Mouse (Mus musculus): Measurements from ENCODE around the gene Sult5a1. TPM values are rescaled to one million over a fixed set of nuclear protein-coding genes. Genes with fewer than 3 reads are reported as not detected.
A peak's percentile ranks its signal among the peaks of the same experiment; 100 is the strongest.
"Not testable (repeated sequence)": the region's sequence is repeated elsewhere in the genome, so short reads cannot be mapped to it uniquely, and the experiment has no call there.

Sult5a1 gene
- polyA plus RNA-seq, 1 experiment, result 0.10 TPM

DNA sequence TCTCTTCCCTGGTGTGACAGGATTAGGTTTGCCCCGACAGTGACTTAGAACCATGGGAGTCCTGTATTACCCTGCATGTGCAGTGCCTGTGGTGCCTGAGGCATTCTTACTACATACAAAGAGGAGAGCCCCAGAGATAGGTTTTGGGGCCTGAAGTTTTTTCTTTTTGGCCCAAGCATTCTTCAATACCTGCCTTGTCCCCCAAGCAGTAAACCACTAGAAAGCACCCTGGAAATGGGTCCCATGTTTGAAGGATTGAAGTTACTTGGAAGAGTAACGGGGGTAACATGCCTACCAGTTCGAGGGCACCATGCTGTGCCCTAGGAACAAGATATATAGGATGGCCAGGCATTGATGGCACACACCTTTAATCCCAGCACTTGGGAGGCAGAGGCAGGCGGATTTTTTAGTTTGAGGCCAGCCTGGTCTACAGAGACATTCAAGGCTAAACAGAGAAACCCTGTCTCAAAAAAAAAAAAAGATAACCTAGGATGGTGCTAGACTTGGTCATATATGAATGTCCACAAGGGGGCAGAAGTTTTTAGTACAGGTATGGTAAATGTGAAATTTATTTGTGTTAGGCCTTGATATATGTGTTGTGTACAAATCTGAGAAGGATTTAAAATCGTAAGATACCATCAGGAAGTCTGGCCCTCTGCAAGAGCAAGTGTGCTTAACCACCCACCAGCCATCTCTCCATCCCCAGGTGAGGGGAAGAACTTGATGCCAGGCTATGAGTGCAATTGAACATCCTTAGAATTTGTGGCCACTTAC, 52.4 kb downstream of the Sult5a1 start:
- no peak overlapping the region for H3K27ac ChIP-seq (ENCODE audit: insufficient read depth, low read length)

DNA sequence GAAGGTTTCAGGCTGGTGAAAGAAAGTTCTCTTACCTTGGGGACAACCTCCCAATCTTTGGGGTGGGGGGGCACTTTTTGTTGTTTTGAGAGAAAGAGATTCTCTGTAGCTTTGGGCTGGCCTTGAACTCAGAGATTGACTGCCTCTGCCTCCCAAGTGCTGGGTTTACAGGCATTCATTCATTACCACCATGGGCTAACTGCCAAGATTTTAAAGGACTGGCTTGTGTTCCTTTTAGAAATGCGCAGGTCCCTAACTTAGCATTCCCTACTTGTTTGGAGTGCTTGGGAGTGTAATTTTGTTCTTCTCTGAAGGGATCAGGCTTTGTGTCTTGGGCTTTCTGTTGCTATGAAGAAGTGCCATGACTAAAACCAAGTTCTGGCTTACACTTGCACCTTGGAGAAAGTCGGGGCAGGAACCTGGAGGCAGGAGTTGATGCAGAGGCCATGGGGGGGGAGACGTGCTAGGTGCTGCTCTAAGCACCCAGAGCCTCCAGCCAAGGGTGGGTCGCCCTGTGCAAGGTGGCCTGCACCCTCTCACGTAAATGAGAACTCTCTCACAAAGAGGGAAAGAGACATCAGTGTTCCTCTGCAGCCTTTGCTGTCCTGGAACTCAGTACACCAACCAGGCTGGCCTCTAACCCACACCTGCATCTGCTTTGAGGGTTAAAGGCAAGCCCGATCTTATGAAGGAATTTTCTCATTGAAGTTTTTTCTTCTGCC, 53.9 kb downstream of the Sult5a1 start:
- Histone ChIP-seq H3K4me3 (ENCODE audit: insufficient read depth, low read length) (peak overlapping the region; percentile 71), H3K27ac (ENCODE audit: insufficient read depth, low read length) (no peak overlapping the region), H3K4me1 (ENCODE audit: control insufficient read depth, insufficient read depth, low read length) (peaks cover 3% of the 10 kb centered on the region; the same call in 1 of the 2 replicates)
- no peak for TF ChIP-seq POLR2A (IDR thresholded peaks at IDR 0.05; ENCODE audit: extremely low read depth, insufficient read depth, low read length)
- TF ChIP-seq CTCF (IDR thresholded peaks at IDR 0.05; ENCODE audit: extremely low read depth, insufficient read depth, low read length), result no peak

More for the DNA sequence above, 52.4 kb downstream of the Sult5a1 start:
- H3K4me3 ChIP-seq (ENCODE audit: insufficient read depth, low read length), result no peak overlapping the region
- H3K4me1 ChIP-seq (ENCODE audit: control insufficient read depth, insufficient read depth, low read length), result peaks cover 3% of the 10 kb centered on the region; the same call in 1 of the 2 replicates
- no peak for TF ChIP-seq POLR2A (IDR thresholded peaks at IDR 0.05; ENCODE audit: extremely low read depth, insufficient read depth, low read length)
- TF ChIP-seq CTCF (IDR thresholded peaks at IDR 0.05; ENCODE audit: extremely low read depth, insufficient read depth, low read length), result no peak

DNA sequence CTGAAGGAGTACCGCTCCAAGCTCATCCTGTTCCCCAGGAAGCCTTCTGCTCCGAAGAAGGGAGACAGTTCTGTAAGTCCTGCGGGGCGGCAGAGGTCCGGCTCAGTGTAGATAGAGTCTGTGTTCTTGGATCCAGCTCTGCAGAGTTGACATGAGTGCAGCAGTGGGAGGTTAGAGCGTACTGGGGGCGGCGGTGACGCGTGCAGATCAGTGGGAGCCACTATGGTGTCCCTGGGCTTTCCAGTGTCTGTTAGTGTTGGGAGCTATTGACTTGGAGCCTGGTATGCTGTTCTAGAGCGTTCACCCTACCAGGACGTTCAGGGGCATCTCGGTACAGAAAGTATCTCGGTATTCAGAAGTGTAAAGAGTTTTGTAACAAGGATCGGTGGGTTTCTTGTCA, 54.8 kb downstream of the Sult5a1 start:
- Histone ChIP-seq H3K4me3 (ENCODE audit: insufficient read depth, low read length) (peak overlapping the region; percentile 71), H3K27ac (ENCODE audit: insufficient read depth, low read length) (no peak overlapping the region), H3K4me1 (ENCODE audit: control insufficient read depth, insufficient read depth, low read length) (peaks cover 3% of the 10 kb centered on the region; the same call in 1 of the 2 replicates)
- TF ChIP-seq POLR2A (IDR thresholded peaks at IDR 0.05; ENCODE audit: extremely low read depth, insufficient read depth, low read length) (no peak), CTCF (IDR thresholded peaks at IDR 0.05; ENCODE audit: extremely low read depth, insufficient read depth, low read length) (no peak)

DNA sequence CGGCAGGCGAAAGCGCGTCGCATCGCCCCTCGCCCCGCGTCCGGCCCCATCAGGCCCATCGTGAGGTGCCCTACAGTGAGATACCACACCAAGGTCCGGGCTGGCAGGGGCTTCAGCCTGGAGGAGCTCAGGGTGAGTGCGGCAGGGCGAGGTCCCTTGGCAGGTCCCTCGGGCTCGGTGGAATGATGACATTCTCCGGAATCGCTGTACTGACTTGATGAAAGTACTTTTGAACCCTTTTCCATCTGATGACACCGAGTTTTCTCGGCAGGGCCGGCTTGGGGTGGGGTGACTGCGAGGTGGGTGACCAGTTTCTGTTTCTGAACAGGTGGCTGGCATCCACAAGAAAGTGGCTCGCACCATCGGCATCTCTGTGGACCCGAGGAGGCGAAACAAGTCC, 55.3 kb downstream of the Sult5a1 start:
- Histone ChIP-seq H3K27ac (ENCODE audit: insufficient read depth, low read length) (peak overlapping the region; percentile 54; the same call in 1 of the 2 replicates), H3K4me3 (ENCODE audit: insufficient read depth, low read length) (peak overlapping the region; percentile 71)
- not testable (repeated sequence) for H3K4me1 ChIP-seq (ENCODE audit: control insufficient read depth, insufficient read depth, low read length)

DNA sequence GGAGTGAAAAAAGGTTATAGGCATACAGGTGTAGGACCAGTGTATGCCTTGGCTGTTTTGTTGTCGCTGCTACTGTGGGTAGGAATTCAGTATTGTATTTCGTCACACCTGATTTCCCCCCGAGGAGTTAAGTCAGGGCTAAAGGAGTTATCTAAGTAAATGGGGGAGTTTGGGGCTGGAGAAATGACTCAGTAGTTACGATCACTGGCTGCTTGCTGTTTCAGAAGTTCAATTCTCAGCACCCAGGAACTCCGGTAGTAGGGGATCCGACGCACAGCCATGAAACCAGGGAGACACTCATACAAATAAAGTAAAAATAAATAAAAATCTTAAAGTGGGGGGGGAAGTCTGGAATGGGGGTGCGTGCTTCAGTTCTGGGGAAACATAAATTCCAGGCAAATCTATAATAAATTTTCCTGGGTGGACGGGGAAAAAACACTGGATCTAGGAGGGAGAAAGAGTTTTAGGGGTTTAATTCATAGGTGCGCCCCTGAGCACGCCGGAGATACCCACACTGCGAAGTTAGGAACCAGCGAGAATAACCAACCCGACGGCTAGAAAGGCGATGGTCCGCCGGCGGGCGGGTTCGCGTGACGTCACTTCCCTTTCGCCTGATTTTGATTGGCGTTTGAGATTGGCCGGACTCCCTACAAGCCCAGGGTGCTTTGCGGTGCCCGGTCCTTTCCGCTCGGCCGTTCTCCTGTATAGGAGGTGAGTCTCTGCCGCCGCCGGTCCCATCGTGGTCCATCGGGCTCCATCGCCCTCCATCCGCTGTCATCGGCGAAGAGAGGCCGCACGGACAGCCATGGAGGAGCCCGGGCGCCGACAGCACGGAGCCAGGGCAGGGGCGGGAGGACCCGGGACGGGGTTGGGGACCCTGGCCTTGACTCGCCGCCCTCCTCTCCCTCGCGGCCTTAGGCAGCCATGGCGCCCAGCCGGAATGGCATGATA, 56.1 kb downstream of the Sult5a1 start, which contains the start of gene Rpl13:
Gene Rpl13, plus strand, starts transcription at position 616 of the 951 bp plus-strand sequence.
- TF ChIP-seq CTCF (IDR thresholded peaks at IDR 0.05; ENCODE audit: extremely low read depth, insufficient read depth, low read length) (no peak), POLR2A (IDR thresholded peaks at IDR 0.05; ENCODE audit: extremely low read depth, insufficient read depth, low read length) (peak; percentile 96)
- Histone ChIP-seq H3K4me3 (ENCODE audit: insufficient read depth, low read length) (peak within 1 kb of the TSS; percentile 71), H3K27ac (ENCODE audit: insufficient read depth, low read length) (peak within 1 kb of the TSS; percentile 54), H3K4me1 (ENCODE audit: control insufficient read depth, insufficient read depth, low read length) (peaks cover 3% of the 10 kb centered on the region; the same call in 1 of the 2 replicates)

DNA sequence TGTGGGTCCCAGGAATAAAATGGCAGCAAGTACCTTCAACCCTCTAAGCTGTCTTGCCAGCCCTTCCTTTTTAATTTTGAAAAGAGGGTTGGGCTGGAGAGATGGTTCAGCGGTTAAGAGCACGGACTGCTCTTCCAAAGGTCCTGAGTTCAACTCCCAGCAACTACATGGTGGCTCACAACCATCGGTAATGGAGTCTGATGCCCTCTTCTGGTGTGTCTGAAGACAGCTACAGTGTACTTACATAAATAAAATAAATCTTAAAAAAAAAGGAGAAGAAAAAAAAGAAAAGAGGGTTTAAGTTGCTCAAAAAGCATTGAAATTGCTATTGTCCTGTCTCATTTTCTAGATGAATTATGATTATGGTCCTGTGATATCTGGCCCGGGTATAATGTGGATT, 56.9 kb downstream of the Sult5a1 start:
- Histone ChIP-seq H3K27ac (ENCODE audit: insufficient read depth, low read length) (no peak overlapping the region), H3K4me1 (ENCODE audit: control insufficient read depth, insufficient read depth, low read length) (peaks cover 3% of the 10 kb centered on the region; the same call in 1 of the 2 replicates), H3K4me3 (ENCODE audit: insufficient read depth, low read length) (no peak overlapping the region)
- TF ChIP-seq CTCF (IDR thresholded peaks at IDR 0.05; ENCODE audit: extremely low read depth, insufficient read depth, low read length) (no peak), POLR2A (IDR thresholded peaks at IDR 0.05; ENCODE audit: extremely low read depth, insufficient read depth, low read length) (no peak)

DNA sequence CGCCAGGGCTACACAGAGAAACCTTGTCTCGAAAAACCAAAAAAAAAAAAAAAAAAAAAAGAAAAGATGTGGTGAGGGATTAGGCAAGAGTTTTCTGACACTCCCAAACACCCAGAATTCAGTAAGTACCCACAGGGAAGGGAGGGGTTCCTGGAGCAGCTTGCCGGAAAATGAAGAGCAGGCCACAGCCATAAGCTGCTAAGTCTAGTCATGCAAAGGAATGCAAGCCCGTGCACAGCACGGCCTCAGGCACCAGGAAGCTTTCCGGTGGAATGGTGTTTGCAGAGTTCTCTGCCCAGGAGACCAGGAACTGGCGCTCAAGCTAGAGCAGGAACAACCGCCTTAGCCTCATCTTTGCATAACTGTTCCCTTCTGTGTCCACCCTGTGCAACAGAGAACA, 57.8 kb downstream of the Sult5a1 start:
- Histone ChIP-seq H3K27ac (ENCODE audit: insufficient read depth, low read length) (no peak overlapping the region), H3K4me1 (ENCODE audit: control insufficient read depth, insufficient read depth, low read length) (peaks cover 3% of the 10 kb centered on the region; the same call in 1 of the 2 replicates), H3K4me3 (ENCODE audit: insufficient read depth, low read length) (no peak overlapping the region)
- no peak for TF ChIP-seq CTCF (IDR thresholded peaks at IDR 0.05; ENCODE audit: extremely low read depth, insufficient read depth, low read length)

DNA sequence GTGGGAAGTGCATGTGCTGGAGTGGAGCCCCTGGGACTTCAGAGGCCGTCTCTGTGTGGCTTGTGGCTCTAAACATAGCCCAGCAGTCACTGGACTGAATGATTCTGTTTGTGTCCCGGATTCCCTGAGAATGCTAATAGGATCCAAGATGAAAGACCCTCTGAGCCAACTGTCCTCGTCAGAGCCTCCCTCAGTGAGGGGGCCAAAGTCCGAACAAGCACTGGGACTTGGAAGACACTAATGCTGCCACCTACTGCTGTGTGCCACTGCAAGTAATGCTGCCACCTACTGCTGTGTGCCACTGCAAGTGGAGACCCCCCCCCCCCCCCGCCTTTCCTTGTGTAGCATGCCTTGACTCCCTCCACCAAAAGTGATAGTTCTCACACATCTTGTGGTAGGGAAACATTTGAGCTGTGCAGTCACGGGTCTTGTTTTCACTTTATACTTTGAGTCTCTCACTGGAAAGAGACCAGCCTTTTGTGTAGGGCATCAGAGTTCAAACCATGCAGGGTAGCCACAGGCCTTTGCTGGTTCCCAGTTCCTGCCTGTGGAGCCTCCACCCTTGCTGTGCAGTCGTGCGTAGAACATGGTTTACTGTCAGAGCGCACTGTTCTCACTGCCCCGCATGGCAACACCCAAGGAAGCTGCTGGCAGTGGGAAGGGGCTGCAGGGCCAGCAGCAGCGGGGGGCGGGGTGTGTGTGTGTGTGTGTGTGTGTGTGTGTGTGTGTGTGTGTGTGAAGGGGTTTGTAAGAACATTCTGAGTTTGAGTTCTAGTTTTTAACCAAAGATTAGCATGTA, 60.1 kb downstream of the Sult5a1 start:
- no peak overlapping the region for H3K4me3 ChIP-seq (ENCODE audit: insufficient read depth, low read length)
- peak overlapping the region; percentile 28; the same call in 1 of the 2 replicates for H3K27ac ChIP-seq (ENCODE audit: insufficient read depth, low read length)
- H3K4me1 ChIP-seq (ENCODE audit: control insufficient read depth, insufficient read depth, low read length), result no peaks in the 10 kb centered on the region
- TF ChIP-seq POLR2A (IDR thresholded peaks at IDR 0.05; ENCODE audit: extremely low read depth, insufficient read depth, low read length), result 0 out of 2 replicates have a peak, but pooled peaks have one; percentile 13
- TF ChIP-seq CTCF (IDR thresholded peaks at IDR 0.05; ENCODE audit: extremely low read depth, insufficient read depth, low read length), result no peak
